Mouse (Mus musculus) ovary, postnatal 36 days (tissue): ENCODE data around the gene Zfp780b.
"Not testable (repeated sequence)": the region's sequence is repeated elsewhere in the genome, so short reads cannot be mapped to it uniquely, and the experiment has no call there.

Experiments used
- DNase-seq: peaks from one replicate; pipeline ENCODE4 v3.0.0; 2022; ENCODE audit warnings: low spot score, mixed read lengths

The Zfp780b gene

DNA sequence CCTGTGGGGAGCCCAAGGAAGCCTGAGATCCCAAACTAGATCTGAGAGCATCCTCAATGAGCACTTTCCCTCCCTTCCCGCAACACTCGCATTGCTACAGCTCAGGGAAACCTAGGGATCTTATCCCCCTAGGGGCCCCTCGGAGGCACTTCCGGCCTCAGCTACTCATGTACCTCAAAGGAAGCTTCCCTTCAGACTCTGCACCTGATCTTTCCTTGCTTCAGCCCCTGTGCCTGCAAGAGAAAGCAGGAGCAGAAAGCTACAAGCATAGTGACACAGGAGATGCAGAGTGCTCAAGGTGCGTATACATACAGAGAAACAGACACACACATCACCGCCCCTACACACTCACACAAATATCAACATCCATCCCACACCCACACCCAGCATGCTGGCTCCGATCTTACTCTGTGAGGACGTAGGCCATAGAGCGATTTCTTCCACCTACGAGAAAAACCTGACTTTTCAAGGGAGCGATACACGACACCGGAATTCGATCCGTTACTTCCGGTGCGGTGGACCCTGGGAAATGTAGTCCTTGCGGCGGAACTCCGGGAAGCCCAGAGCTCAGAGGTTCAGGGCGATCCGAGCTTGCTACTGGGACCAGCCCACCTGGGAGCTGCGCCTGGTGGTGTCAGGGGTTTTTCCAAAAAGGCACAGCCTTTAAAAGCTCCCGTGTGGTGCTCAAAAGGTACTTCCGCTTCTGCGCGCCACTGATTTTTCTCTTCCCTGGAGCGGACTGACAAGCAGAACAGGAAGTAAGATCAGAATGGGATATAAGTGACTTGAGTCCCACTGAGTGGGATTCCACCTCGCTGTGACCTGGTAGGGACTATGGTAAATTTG is at the start of gene Zfp780b:
Zfp780b (minus strand) TSS at position 489 of the 846 bp plus-strand sequence.
- peak; percentile 66 for DNase-seq

DNA sequence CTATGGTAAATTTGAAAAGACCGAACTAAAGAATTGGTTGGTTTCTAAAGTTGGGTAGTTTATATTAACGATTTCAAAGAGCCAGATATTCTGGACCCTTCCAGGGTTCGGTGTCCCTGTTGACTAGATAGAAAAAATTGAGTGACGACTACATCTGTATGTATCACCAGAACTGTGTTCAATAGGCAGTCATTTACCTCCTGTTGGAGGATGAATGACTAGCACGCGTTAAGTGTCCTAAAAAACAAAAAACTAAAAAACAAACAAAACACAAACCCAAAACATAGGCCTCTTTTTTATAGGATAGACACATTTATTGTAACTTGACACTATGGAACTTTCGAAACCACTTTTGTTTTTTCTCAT is 35.5 kb upstream of the Zfp780b start:
- no peak for DNase-seq

DNA sequence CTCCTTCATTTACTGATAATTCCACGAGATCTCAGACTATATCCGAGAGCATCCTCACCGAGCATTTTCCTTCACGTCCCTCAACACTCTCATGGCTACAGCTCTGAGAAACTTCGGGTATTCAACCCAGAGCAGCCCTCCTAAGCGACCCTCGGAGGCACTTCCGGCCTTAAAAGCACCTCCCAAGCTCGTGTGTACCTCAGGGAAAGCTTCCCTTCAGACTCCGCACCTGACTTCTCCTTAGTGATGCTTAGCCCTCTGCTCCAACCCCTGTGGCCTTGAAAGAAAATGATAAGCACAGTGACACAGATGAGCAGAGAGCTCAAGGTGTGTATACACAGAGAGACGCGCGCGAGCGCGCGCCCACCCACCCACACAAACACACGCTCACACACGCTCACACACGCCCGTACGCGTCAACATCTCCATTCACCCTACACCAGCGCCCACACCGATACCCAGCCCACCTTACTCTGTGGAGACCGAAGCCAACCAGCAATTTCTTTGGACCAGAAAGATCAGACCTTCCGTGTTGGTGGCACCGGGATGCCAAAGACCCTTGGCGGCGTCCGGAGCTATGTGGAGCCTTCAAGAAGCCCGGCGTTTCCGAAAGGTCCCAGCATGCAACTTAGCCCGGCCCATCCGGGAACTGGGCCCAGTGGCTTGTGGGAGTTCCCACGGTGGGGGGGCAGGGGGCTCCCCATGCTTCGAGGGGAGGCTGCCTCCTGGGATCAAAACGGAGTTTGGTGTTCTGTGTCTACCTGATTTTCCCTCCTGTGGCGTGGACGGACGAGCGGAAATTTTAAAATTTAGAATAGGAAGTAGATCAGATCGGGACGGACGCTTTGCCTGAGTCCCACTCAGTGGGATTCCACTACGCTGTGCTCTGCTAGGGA is 34.8 kb upstream of the Zfp780b start, which contains the start of gene Zfp850:
Zfp850 (minus strand) TSS at position 567 of the 896 bp plus-strand sequence.
- peak; percentile 77 for DNase-seq

DNA sequence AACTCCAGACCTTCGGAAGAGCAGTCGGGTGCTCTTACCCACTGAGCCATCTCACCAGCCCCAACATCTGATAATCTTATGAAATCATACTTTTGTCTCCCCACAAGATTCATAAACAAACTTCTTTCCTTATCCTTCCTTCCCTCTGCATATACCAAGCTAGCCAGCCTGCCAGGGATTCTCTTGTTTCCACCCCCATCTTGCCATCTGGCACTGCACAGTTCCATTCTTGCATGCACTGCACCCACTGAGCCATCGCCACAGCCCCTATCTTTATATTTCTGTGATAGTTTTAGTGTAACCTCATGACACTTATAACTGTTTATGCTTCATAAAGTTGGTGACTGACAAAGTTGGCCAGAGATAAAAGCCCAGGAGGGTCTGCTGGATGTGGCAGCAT is 31.3 kb upstream of the Zfp780b start:
- DNase-seq, result no peak

DNA sequence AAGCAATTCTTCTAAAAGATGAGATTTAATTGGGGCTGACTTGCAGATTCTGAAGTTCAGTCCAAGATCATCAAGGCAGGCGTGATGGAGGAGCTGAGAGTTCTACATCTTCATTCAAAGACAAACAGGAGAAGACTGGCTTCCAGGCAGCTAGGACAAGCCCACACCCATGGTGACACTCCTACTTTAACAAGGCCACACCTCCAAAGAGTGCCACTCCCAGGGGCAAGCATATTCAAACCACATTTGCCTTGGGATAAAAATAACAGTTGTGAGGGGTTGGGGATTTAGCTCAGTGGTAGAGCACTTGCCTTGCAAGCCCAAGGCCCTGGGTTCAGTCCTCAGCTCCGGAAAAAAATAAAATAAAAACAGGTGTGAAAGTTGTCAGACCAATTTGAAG is 3.2 kb upstream of the Zfp780b start:
- DNase-seq, result no peak

DNA sequence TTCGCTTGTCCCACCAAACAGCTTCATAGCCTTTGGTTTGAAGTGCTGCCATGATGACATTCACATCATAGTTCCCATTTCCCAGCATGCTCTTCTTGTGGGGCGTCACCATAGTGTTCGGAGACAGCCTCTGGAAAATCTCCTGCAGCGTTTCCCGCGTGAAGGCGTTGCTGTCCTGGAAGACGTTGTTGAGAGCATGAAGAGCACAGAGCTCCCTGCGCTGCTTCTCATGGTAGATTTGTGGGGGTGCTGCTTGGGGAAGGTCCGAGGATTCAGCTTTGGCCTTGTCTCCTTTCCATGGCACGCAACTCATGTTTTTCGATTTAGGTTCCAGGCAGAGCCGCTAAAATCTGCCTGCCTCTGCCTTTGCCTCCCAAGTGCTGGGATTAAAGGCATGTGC is 29.5 kb downstream of the Zfp780b start:
- not testable (repeated sequence) for DNase-seq

DNA sequence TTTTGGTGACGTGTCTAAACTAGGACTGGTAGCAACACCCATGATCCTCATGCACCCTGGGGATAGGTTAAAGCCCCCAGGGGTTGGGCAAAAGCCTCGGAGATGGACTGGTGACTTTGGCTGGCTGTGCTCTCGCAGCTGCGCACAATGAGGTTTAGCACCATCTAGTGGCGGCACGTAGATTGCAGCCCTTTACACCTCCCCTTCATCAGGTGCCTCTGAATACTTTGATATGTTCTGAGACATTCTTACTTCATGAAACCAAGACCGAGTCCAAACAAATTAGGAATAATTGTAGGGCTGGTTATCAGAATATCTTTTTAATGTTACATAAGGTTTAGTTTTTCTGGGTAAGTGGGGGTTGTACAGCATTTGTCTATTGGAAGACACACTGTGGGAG is 37.1 kb downstream of the Zfp780b start:
- DNase-seq, result not testable (repeated sequence)

DNA sequence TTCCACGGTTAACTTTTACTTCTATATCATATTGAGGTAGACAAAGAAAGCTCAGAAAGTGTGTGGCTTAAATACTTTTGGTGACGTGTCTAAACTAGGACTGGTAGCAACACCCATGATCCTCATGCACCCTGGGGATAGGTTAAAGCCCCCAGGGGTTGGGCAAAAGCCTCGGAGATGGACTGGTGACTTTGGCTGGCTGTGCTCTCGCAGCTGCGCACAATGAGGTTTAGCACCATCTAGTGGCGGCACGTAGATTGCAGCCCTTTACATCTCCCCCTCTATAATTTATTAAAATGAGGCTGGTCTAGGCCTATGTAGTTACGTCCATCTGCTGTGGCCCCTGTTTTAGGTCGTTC is 45.2 kb downstream of the Zfp780b start:
- not testable (repeated sequence) for DNase-seq

DNA sequence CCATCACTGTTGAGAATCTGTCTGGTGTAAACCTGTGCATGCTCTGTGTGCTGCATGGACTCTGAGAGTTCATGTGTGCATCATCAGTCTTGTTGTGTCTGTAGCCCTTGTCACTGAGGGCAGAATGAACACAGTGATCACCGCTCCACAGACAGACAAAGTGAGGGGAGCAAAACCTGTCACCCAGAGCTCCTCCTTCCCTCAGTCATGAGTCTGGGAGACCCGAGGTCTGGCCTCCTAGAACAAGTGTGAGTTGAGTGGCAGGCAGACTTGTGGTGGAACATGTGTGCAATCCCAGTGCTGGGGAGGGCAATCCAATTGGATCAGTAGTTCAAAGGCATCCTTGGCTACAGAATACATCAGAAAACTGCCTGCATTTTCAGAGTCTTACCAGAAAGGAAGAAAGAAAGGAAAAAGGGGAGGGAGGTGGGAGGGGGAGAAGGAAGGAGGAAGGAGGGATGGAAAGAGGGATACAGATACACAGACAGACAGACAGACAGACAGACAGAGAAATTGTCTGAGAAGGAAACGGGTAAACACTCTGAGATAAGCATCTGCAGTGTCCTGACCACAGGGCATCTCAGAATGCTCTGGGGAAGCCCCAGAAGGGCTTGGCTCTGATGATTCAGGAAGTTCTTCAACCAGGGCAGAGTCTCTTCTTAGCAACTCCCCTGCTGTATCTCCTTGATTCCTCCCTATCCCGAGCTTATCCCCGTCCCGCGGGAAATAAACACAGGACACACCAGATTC is 45.7 kb downstream of the Zfp780b start:
- no peak for DNase-seq

DNA sequence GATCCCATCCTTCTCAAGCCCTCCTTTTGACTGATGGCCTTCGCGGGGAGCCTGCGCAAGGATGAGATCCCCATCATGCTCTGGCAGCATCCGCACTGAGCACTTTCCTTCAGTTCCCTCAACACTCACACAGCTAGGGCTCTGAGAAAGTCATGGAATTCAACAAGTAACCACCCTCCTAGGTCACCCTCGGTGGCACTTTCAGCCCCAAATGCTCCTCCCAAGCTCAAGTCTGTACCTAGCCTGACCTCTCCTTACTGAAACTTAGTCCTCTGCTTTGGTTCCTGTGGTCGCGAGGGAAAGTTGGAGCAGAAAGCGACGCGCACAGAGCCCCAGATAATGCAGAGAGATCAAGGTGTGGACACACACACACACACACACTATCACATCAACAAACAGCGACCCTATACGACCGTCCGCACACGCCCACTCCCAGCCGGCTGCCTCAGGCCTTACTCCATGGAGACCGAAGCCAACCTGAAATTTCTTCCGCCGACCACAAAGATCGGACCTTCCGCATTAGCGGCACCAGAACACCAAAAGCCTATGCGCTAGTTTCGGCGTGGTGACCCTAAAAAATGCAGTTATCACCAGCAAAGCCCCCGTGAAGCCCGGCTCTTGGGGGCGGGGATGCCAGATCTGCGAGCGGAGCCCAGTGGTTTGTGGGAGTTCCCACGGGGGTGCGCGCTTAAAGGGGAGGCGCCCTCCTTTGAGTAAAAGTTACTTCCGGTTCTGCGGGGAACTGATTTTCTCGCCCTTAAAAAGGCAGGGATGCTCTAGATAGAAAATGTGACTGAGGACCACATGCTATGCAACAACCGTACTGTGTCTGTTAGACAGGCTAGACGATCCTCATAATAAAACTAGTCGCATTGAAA is 49.9 kb downstream of the Zfp780b start, which contains the start of gene Zfp974:
Zfp974 (minus strand) TSS at position 643 of the 878 bp plus-strand sequence.
- peak; percentile 65 for DNase-seq

DNA sequence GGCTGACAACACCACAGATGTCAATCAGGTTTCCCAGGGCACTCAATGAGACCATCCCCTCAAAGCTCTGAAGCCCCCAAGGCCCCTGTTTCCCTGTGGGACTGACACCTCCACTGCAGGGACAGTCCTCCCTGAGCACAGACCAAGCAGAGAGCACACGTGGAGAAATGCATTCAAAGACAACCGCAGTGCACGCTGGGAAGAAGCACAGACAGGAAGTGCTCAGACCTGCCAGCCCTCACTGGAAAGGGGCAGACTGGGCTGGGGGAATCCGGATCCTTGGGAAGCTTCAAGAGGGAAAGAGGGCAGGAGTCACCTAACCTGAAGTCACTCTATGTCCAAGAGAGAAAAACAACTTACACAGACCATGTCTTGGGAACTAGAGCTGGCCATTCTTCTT is 51.9 kb downstream of the Zfp780b start:
- DNase-seq, result not testable (repeated sequence)

DNA sequence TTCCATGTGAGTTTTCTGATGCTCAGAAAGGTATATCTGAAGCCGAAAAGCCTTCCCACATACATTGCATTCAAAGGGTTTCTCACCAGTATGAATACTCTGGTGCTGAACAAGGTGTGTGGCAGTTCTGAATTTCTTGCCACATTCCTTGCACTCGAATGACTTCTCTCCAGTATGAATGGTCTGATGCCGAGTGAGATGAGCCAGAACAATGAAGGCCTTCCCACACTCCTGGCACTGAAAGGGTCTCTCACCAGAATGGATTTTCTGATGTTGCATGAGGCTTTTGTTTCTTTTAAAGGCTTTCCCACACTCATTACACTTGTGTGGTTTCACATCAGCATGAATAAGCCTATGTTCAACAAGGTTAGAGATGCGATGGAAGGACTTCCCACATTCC is 68.0 kb downstream of the Zfp780b start:
- DNase-seq, result not testable (repeated sequence)
